Mouse (Mus musculus): Measurements from ENCODE around the gene Gpr156. TPM values are rescaled to one million over a fixed set of nuclear protein-coding genes. Genes with fewer than 3 reads are reported as not detected.

Gene Gpr156
- polyA plus RNA-seq, 1 experiment from 2014 or later = 0.04 TPM

- POLR2A ChIA-PET = no interaction called here
- no peak for TF ChIP-seq CTCF (IDR thresholded peaks at IDR 0.05)
- in situ Hi-C loops (cut with MboI; ENCODE audit: low pct_unique_long_range_greater_than_20kb) = loop anchor here (25.0 kb wide), 1 partner anchor 652 kb away; no protein-coding TSS in a partner anchor
- ATAC-seq = no peak
- H3K27me3 ChIP-seq = no peaks in the 10 kb centered on the region
- DNase-seq (ENCODE audit: low read depth, low spot score) = no peak
- CTCF ChIA-PET = interaction anchor here (0.8 kb wide), 1 partner anchor 12 kb away, joined by 4 read pairs; no protein-coding TSS in a partner anchor
Measured at GRCm38 (mm10) chr16:37939082-37939863, 23.0 kb downstream of the Gpr156 start.

- CTCF ChIA-PET = no interaction called here
- no peak for TF ChIP-seq CTCF (IDR thresholded peaks at IDR 0.05)
- POLR2A ChIA-PET = no interaction called here
- no peaks in the 10 kb centered on the region for H3K27me3 ChIP-seq
- in situ Hi-C loops (cut with MboI; ENCODE audit: low pct_unique_long_range_greater_than_20kb) = loop anchor here (5.0 to 25.0 kb wide), 3 partner anchors 118 to 653 kb away; no protein-coding TSS in a partner anchor
- ATAC-seq (no peak), DNase-seq (ENCODE audit: low read depth, low spot score) (no peak)
Measured at GRCm38 (mm10) chr16:37940291-37940690, 24.0 kb downstream of the Gpr156 start.

- H3K27me3 ChIP-seq = no peaks in the 10 kb centered on the region
- ChIA-PET POLR2A (no interaction called here), CTCF (interaction anchor here (1.1 to 1.5 kb wide), 3 partner anchors 13 to 259 kb away, joined by 3 to 4 read pairs (median 4); no protein-coding TSS in a partner anchor)
- no peak for TF ChIP-seq CTCF (IDR thresholded peaks at IDR 0.05)
- DNase-seq (ENCODE audit: low read depth, low spot score) (no peak), ATAC-seq (no peak)
- in situ Hi-C loops (cut with MboI; ENCODE audit: low pct_unique_long_range_greater_than_20kb) = loop anchor here (5.0 to 25.0 kb wide), 3 partner anchors 121 to 656 kb away; no protein-coding TSS in a partner anchor
Measured at GRCm38 (mm10) chr16:37943701-37944100, 27.4 kb downstream of the Gpr156 start.

- no peaks in the 10 kb centered on the region for H3K27me3 ChIP-seq
- TF ChIP-seq CTCF (IDR thresholded peaks at IDR 0.05) = no peak
- no peak for DNase-seq (ENCODE audit: low read depth, low spot score)
- POLR2A ChIA-PET = no interaction called here
- no peak for ATAC-seq
- CTCF ChIA-PET = no interaction called here
- in situ Hi-C loops (cut with MboI; ENCODE audit: low pct_unique_long_range_greater_than_20kb) = loop anchor here (25.0 kb wide), 1 partner anchor 658 kb away; no protein-coding TSS in a partner anchor
Measured at GRCm38 (mm10) chr16:37945031-37945796, 28.9 kb downstream of the Gpr156 start.

GRCm38 (mm10) chr16:37947160-37947559 lies 30.9 kb downstream of the Gpr156 start:
- no peaks in the 10 kb centered on the region for H3K27me3 ChIP-seq

GRCm38 (mm10) chr16:37948365-37948764 lies 32.1 kb downstream of the Gpr156 start:
- no peak for DNase-seq (ENCODE audit: low read depth, low spot score)
- ATAC-seq = no peak
- H3K27me3 ChIP-seq = no peaks in the 10 kb centered on the region
- POLR2A ChIA-PET = no interaction called here
- CTCF ChIA-PET = interaction anchor here (0.9 to 2.1 kb wide), 4 partner anchors 15 to 249 kb away, joined by 3 to 6 read pairs (median 4); no protein-coding TSS in a partner anchor
- no peak for TF ChIP-seq CTCF (IDR thresholded peaks at IDR 0.05)
- in situ Hi-C loops (cut with MboI; ENCODE audit: low pct_unique_long_range_greater_than_20kb) = loop anchor here (25.0 kb wide), 1 partner anchor 661 kb away; no protein-coding TSS in a partner anchor

More at GRCm38 (mm10) chr16:37947160-37947559, 30.9 kb downstream of the Gpr156 start:
- peak; percentile 90 for TF ChIP-seq CTCF (IDR thresholded peaks at IDR 0.05)
- in situ Hi-C loops (cut with MboI; ENCODE audit: low pct_unique_long_range_greater_than_20kb) = loop anchor here (25.0 kb wide), 1 partner anchor 660 kb away; no protein-coding TSS in a partner anchor
- ChIA-PET CTCF (interaction anchor here (1.2 to 2.1 kb wide), 5 partner anchors 9 to 259 kb away, joined by 3 to 6 read pairs (median 4); no protein-coding TSS in a partner anchor), POLR2A (no interaction called here)
- DNase-seq (ENCODE audit: low read depth, low spot score) = no peak
- ATAC-seq = peak; percentile 39

- ATAC-seq = no peak
- TF ChIP-seq CTCF (IDR thresholded peaks at IDR 0.05) = no peak
- CTCF ChIA-PET = no interaction called here
- in situ Hi-C loops (cut with MboI; ENCODE audit: low pct_unique_long_range_greater_than_20kb) = no loop called here
- DNase-seq (ENCODE audit: low read depth, low spot score) = no peak
- no peaks in the 10 kb centered on the region for H3K27me3 ChIP-seq
- POLR2A ChIA-PET = no interaction called here
Measured at GRCm38 (mm10) chr16:37951171-37951570, 34.9 kb downstream of the Gpr156 start.

- in situ Hi-C loops (cut with MboI; ENCODE audit: low pct_unique_long_range_greater_than_20kb) = no loop called here
- DNase-seq (ENCODE audit: low read depth, low spot score) (no peak), ATAC-seq (no peak)
- CTCF ChIA-PET = interaction anchor here (1.1 to 1.2 kb wide), 2 partner anchors 139 to 252 kb away, joined by 3 read pairs; no protein-coding TSS in a partner anchor
- no peak for TF ChIP-seq CTCF (IDR thresholded peaks at IDR 0.05)
- no peaks in the 10 kb centered on the region for H3K27me3 ChIP-seq
- POLR2A ChIA-PET = no interaction called here
Measured at GRCm38 (mm10) chr16:37953186-37953585, 36.9 kb downstream of the Gpr156 start.

GRCm38 (mm10) chr16:37953991-37954942 lies 38.0 kb downstream of the Gpr156 start:
- H3K27me3 ChIP-seq = peaks cover 3% of the 10 kb centered on the region
- ATAC-seq (no peak), DNase-seq (ENCODE audit: low read depth, low spot score) (no peak)
- POLR2A ChIA-PET = interaction anchor here (0.6 kb wide), 1 partner anchor 116 kb away, joined by 4 read pairs; no protein-coding TSS in a partner anchor
- CTCF ChIA-PET = interaction anchor here (1.1 kb wide), 1 partner anchor 251 kb away, joined by 3 read pairs; no protein-coding TSS in a partner anchor
- in situ Hi-C loops (cut with MboI; ENCODE audit: low pct_unique_long_range_greater_than_20kb) = no loop called here
- TF ChIP-seq CTCF (IDR thresholded peaks at IDR 0.05) = no peak
